Mouse (Mus musculus): Measurements from ENCODE around the gene Gm49369.

DNA sequence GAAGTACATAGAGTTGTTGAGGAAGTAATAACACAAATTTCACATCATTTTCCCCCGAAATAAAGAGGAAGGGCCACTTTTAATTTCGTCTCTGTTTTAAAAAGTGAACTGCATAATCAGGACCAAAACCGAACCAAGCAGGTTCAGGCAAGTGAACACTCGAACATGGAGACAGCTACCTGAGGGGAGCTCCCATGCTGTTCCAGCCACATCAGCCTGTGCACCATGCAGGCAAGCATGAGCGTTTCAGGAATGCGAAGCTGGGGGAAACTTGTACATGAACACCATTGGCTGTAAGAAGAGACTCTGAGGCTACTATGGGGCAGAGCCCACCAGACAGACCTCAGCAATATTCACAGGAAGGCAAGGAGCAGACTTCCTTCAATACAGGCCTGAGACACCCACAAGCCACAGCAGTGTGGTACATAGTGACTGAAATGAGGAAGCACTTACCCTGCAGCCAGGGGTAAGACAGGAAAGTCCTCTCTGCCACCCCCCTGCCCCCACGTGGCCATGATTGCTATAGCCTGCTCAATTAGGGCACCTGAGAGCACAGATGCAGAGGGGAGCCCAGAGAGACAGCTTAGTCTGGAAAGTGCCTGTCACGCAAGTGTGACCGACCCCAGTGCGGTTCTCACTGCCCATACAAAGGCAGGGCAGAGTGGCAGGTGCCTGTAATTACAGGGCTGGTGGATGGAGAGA is 42.0 kb downstream of the Gm49369 start:
- peak; percentile 64 for TF ChIP-seq CTCF (IDR thresholded peaks at IDR 0.05; ENCODE audit: low read depth)
- TF ChIP-seq EP300 (IDR thresholded peaks at IDR 0.05; ENCODE audit: low read depth), result no peak
